Mouse (Mus musculus): ENCODE results near the gene Arid3b.

Arid3b gene

GRCm38 (mm10) chr9:57748137-57748536 is 88.5 kb downstream of the Arid3b start:
- no peak for DNase-seq (ENCODE audit: low read depth, low spot score)

GRCm38 (mm10) chr9:57747067-57747466 is 89.5 kb downstream of the Arid3b start:
- no peak for DNase-seq (ENCODE audit: low read depth, low spot score)

GRCm38 (mm10) chr9:57744462-57745091 is 92.0 kb downstream of the Arid3b start:
- DNase-seq (ENCODE audit: low read depth, low spot score) = peak; percentile 71

All from R1 (cell line).